Mouse (Mus musculus) spleen, adult 2 months (tissue): ENCODE data around the gene 1110051M20Rik.

ENCODE experiments used
- CTCF ChIP-seq: fragments of 200-500 bp; IDR thresholded peaks from 2 replicates; pipeline ENCODE4 v1.5.1; 2011; ENCODE audit warnings: mild to moderate bottlenecking, inconsistent platforms; ENCODE audit not compliant: insufficient read depth, insufficient read length, insufficient replicate concordance; ENCODE audit errors: extremely low read depth
- POLR2A ChIP-seq: fragments of 200-500 bp; IDR thresholded peaks from 2 replicates; pipeline ENCODE4 v1.6.1; 2011; ENCODE audit warnings: low read depth, low read length, inconsistent platforms

GRCm38 (mm10) chr2:91430600-91430919 is 13.9 kb downstream of the 1110051M20Rik start:
- no peak for TF ChIP-seq CTCF
- TF ChIP-seq POLR2A: no peak
